Mouse (Mus musculus): ENCODE measurements at regions not wholly inside any gene's neighbourhood (a gene's known extent, or its start where the extent isn't known, plus 50 kb on each side); places are given as distances from the start of the nearest gene placed in this dataset.

DNA sequence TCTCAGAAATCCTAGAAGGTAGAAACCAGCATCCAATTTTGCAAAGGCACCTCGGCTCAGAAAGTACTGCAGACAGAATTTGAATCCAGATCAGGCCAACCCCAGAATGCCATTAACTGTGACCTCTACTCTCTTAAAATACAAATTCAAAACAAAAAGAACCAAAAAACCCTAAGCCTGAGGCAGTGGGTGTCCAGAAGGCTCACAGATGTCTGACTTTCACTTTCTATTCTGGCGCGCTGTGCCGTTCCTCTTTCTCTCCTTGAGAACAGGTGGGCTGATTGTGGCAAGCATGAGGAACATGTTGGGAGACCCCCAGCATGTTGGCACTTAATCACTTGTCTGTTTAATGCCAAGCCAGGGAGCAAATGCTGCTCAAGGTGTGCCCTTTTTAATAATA, 124.8 kb downstream of the Zfp619 start:
- TF ChIP-seq ZC3H11A (IDR thresholded peaks at IDR 0.05; ENCODE audit: borderline replicate concordance, low read depth, low read length): no peak
- no peak for TF ChIP-seq MAFK (IDR thresholded peaks at IDR 0.05; ENCODE audit: insufficient read depth, low read depth, low read length)
- no peak for TF ChIP-seq HCFC1 (IDR thresholded peaks at IDR 0.05; ENCODE audit: borderline replicate concordance, insufficient read depth, low read length)
- TF ChIP-seq ZNF384 (IDR thresholded peaks at IDR 0.05; ENCODE audit: low read depth, low read length): no peak
- TF ChIP-seq CHD2 (IDR thresholded peaks at IDR 0.05; ENCODE audit: low read depth, low read length): no peak
- no peak for DNase-seq (ENCODE audit: low read depth, low spot score)
- no peak overlapping the region for H3K9ac ChIP-seq (ENCODE audit: insufficient read depth, low read depth, low read length, poor library complexity, severe bottlenecking)
- in situ Hi-C loops (cut with MboI; ENCODE audit: low sequenced_read_pairs in 2 of 2, unreplicated experiment in 2 of 2): no loop called here
- no peak overlapping the region for H3K4me3 ChIP-seq (ENCODE audit: insufficient read depth in 1 of 2, low read depth in 1 of 2, low read length in 2 of 2, poor library complexity in 1 of 2, severe bottlenecking in 1 of 2)
- no peak overlapping the region for H3K27ac ChIP-seq (ENCODE audit: insufficient read depth, low read depth, low read length, poor library complexity, severe bottlenecking)
- H3K36me3 ChIP-seq (ENCODE audit: control insufficient read depth, insufficient read depth, low read length, poor library complexity, severe bottlenecking): no peaks in the 10 kb centered on the region
- no peaks in the 10 kb centered on the region for H3K4me1 ChIP-seq (ENCODE audit: control insufficient read depth in 2 of 2, insufficient read depth in 2 of 2, low read length in 2 of 2, poor library complexity in 1 of 2)
- no peaks in the 10 kb centered on the region for H3K9me3 ChIP-seq (ENCODE audit: control insufficient read depth, insufficient read depth, low read depth, low read length)

DNA sequence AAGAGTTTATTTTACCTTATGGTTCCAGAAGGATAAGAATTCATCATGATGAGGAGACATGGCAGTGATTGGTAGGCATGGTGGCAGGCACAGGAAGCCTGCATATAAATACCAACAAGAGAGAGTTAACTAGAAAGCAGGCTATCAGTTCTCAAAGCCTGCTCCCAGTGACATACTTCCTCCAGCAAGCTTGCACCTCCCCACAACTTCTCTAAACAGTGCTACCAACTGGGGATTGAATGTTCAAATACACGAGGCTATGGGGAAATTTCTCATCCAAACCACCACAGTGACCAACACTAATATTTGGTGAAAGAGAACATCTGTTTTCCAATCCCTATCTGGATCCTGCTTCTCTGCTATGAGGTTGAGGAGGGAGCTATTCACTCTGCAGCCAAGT, 125.8 kb downstream of the Zfp619 start:
- no peaks in the 10 kb centered on the region for H3K4me1 ChIP-seq (ENCODE audit: control insufficient read depth in 2 of 2, insufficient read depth in 2 of 2, low read length in 2 of 2, poor library complexity in 1 of 2)
- no peaks in the 10 kb centered on the region for H3K36me3 ChIP-seq (ENCODE audit: control insufficient read depth, insufficient read depth, low read length, poor library complexity, severe bottlenecking)
- H3K27ac ChIP-seq (ENCODE audit: insufficient read depth, low read depth, low read length, poor library complexity, severe bottlenecking): no peak overlapping the region
- H3K4me3 ChIP-seq (ENCODE audit: insufficient read depth in 1 of 2, low read depth in 1 of 2, low read length in 2 of 2, poor library complexity in 1 of 2, severe bottlenecking in 1 of 2): no peak overlapping the region
- TF ChIP-seq ZNF384 (IDR thresholded peaks at IDR 0.05; ENCODE audit: low read depth, low read length) (no peak), ZC3H11A (IDR thresholded peaks at IDR 0.05; ENCODE audit: borderline replicate concordance, low read depth, low read length) (no peak), HCFC1 (IDR thresholded peaks at IDR 0.05; ENCODE audit: borderline replicate concordance, insufficient read depth, low read length) (no peak), CHD2 (IDR thresholded peaks at IDR 0.05; ENCODE audit: low read depth, low read length) (no peak), MAFK (IDR thresholded peaks at IDR 0.05; ENCODE audit: insufficient read depth, low read depth, low read length) (no peak)
- H3K9ac ChIP-seq (ENCODE audit: insufficient read depth, low read depth, low read length, poor library complexity, severe bottlenecking): no peak overlapping the region
- DNase-seq (ENCODE audit: low read depth, low spot score): no peak
- H3K9me3 ChIP-seq (ENCODE audit: control insufficient read depth, insufficient read depth, low read depth, low read length): no peaks in the 10 kb centered on the region
- in situ Hi-C loops (cut with MboI; ENCODE audit: low sequenced_read_pairs in 2 of 2, unreplicated experiment in 2 of 2): no loop called here

DNA sequence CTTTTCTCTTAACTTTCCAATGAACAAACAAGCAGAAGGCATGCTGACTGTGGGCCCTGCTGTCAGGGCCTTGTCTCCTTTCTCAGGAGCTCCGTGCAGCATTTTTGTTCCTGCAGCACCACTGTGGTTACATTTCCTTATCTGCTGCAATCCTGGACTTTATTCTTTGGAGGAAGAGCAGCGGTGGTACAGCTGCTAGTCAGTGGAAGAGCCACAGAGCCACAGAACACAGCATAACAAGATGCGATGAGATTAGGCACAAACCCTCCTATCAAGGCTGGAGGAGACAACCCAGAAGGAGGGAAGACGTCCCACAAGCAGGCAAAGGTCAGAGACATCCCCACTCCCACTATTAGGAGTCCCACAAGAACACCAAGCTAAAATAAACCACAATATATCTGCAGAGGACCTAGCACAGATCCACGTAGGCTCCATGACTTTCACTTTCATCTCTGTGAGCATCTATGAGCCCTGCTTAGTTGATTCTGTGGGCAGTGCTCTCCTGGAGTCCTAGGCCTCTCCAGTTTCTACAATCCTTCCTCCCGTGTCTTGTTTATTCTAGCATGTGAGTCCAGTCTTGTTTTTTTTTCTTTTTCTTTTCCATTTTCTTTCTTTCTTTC, 133.0 kb downstream of the Zfp619 start:
- DNase-seq (ENCODE audit: low read depth, low spot score): no peak
- in situ Hi-C loops (cut with MboI; ENCODE audit: low sequenced_read_pairs in 2 of 2, unreplicated experiment in 2 of 2): no loop called here
- H3K9ac ChIP-seq (ENCODE audit: insufficient read depth, low read depth, low read length, poor library complexity, severe bottlenecking): no peak overlapping the region

DNA sequence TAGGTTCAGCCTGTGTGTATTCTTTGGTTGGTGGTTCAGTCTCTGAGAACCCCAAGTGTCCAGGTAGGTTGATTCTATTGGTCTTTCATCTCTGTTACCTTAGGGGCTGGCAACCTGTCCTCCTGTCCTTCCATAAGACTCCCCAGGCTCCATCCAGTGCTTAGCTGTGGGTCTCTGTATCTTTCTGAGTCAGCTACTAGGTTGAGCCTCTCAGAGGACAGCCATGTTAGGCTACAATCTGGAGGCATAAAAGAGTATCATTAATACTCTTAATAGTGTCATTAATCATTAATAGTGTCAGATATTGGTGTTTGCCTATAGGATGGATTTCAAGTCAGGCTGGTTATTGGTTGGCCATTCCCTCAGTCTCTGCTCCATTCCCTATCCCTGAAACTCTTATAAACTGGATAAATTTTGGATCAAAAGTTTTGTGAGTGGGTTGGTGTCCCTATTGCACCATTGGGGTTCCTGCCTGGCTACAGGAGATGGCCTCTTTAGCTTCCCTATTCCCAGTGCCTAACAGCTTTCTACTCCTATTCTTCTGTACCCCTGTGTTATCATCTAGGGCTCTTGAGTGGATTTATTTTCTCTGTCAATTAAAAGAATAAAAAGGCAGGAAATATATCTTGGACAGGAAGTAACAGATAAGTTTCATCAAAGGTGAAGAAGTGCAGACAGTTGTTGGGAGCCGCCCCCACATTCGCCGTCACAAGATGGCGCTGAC, 137.2 kb downstream of the Zfp619 start:
- Histone ChIP-seq H3K9ac (ENCODE audit: insufficient read depth, low read depth, low read length, poor library complexity, severe bottlenecking) (no peak overlapping the region), H3K36me3 (ENCODE audit: control insufficient read depth, insufficient read depth, low read length, poor library complexity, severe bottlenecking) (no peaks in the 10 kb centered on the region), H3K9me3 (ENCODE audit: control insufficient read depth, insufficient read depth, low read depth, low read length) (no peaks in the 10 kb centered on the region), H3K27ac (ENCODE audit: insufficient read depth, low read depth, low read length, poor library complexity, severe bottlenecking) (no peak overlapping the region), H3K4me3 (ENCODE audit: insufficient read depth in 1 of 2, low read depth in 1 of 2, low read length in 2 of 2, poor library complexity in 1 of 2, severe bottlenecking in 1 of 2) (peak overlapping the region in 1 of 2 experiments; percentile 27; a peak in 1 of 4 replicates), H3K4me1 (ENCODE audit: control insufficient read depth in 2 of 2, insufficient read depth in 2 of 2, low read length in 2 of 2, poor library complexity in 1 of 2) (peaks cover 0 to 3% of the 10 kb centered on the region in 2 experiments; a peak in 1 of 4 replicates)
- DNase-seq (ENCODE audit: low read depth, low spot score): peak; percentile 34
- in situ Hi-C loops (cut with MboI; ENCODE audit: low sequenced_read_pairs in 2 of 2, unreplicated experiment in 2 of 2): no loop called here
- TF ChIP-seq CHD2 (IDR thresholded peaks at IDR 0.05; ENCODE audit: low read depth, low read length) (no peak), MAFK (IDR thresholded peaks at IDR 0.05; ENCODE audit: insufficient read depth, low read depth, low read length) (no peak), ZC3H11A (IDR thresholded peaks at IDR 0.05; ENCODE audit: borderline replicate concordance, low read depth, low read length) (no peak), ZNF384 (IDR thresholded peaks at IDR 0.05; ENCODE audit: low read depth, low read length) (no peak), HCFC1 (IDR thresholded peaks at IDR 0.05; ENCODE audit: borderline replicate concordance, insufficient read depth, low read length) (no peak)

More for the DNA sequence above, 133.0 kb downstream of the Zfp619 start:
- Histone ChIP-seq H3K36me3 (ENCODE audit: control insufficient read depth, insufficient read depth, low read length, poor library complexity, severe bottlenecking) (no peaks in the 10 kb centered on the region), H3K4me1 (ENCODE audit: control insufficient read depth in 2 of 2, insufficient read depth in 2 of 2, low read length in 2 of 2, poor library complexity in 1 of 2) (no peaks in the 10 kb centered on the region), H3K4me3 (ENCODE audit: insufficient read depth in 1 of 2, low read depth in 1 of 2, low read length in 2 of 2, poor library complexity in 1 of 2, severe bottlenecking in 1 of 2) (no peak overlapping the region), H3K27ac (ENCODE audit: insufficient read depth, low read depth, low read length, poor library complexity, severe bottlenecking) (no peak overlapping the region), H3K9me3 (ENCODE audit: control insufficient read depth, insufficient read depth, low read depth, low read length) (no peaks in the 10 kb centered on the region)
- TF ChIP-seq CHD2 (IDR thresholded peaks at IDR 0.05; ENCODE audit: low read depth, low read length) (no peak), ZC3H11A (IDR thresholded peaks at IDR 0.05; ENCODE audit: borderline replicate concordance, low read depth, low read length) (no peak), HCFC1 (IDR thresholded peaks at IDR 0.05; ENCODE audit: borderline replicate concordance, insufficient read depth, low read length) (no peak), MAFK (IDR thresholded peaks at IDR 0.05; ENCODE audit: insufficient read depth, low read depth, low read length) (no peak), ZNF384 (IDR thresholded peaks at IDR 0.05; ENCODE audit: low read depth, low read length) (no peak)
